Mouse (Mus musculus): Measurements from ENCODE around the gene Gnai2. TPM values are rescaled to one million over a fixed set of nuclear protein-coding genes. Genes with fewer than 3 reads are reported as not detected.

The Gnai2 gene
- polyA plus RNA-seq, 1 experiment from 2014 or later, result 210 TPM

DNA sequence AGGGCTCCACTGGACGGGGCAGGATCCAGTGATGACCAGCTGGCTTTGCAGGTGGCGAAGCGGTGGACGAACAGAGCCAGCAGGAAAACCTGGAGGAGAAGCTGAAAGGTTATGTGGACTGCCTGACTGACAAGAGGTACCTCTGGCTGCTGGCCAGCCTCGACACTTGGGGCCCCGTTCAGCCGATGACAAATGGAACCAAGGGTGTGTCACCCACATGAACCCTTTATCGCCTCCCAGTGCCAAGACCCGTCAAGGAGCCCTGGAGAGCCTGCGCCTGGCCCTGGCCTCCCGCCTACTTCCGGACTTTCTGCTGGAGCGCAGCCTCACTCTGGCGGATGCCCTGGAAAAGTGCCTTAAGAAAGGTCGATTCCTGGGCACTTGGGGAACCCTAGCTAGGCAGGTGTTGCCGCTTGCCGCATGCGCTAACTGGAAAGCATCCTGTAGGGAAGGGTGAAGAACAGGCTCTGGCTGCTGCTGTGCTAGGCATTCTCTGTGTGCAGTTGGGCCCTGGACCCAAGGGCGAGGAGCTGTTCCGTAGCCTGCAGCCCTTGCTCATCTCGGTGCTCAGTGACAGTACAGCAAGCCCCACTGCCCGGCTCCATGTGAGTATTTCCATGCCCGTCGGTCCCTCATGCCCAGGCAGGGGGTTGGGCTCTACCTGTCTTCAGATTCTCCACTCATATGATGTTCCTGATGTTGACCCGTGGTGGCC, 45.0 kb downstream of the Gnai2 start:
- Histone ChIP-seq H3K9me3 (replicated peaks) (no peaks in the 10 kb centered on the region), H3K36me3 (peaks cover 69% of the 10 kb centered on the region), H3K27me3 (replicated peaks) (no peaks in the 10 kb centered on the region), H3K4me1 (peaks cover 53% of the 10 kb centered on the region), H3K4me3 (peak overlapping the region; percentile 82), H3K27ac (peak overlapping the region; percentile 99), H3K9ac (peak overlapping the region; percentile 93), H3K4me2 (peak overlapping the region; percentile 73)
- 74% methylated on average over 25 of the region's 25 CpGs for WGBS (ENCODE audit: insufficient replicate concordance)
- peak; percentile 9; the same call in 1 of the 2 replicates for ATAC-seq

DNA sequence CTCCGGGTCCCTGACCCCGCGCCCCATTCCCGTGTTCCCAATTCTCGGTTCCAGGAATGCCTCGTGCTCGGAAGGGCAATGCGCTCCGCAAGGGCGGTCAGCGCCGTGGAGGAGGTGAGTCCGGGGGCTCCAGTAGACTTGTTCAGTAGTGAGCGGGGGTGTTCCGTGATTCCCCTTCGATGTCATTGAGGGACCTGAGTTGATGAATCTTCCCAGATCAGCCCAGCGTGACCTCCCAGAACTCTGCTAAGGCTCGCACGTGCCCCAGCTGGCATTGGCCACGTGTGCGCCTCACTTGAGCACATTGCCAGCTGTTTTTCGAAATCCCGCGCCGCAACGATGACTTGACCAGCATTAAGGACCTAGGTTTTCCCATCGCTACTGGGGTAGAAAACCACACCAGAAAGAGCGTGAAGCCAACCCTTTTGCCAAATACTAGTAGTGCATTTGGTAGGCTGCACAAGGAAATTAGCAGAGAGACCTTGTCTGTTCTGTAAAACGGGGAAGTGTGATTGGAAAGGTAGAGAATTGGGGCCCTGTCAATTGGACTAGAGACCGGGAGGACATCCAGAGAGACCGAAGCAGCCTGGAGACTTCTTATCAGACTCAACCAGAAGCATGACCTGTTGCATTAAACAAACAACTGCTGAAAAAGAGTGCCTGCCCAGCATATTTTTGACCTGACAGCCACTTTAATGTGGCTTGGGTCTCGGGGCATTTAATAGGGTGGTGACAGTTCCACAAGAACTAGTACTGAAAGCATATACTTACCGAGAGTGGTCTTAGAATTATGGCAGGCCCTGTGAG, 47.1 kb downstream of the Gnai2 start:
- Histone ChIP-seq H3K27me3 (replicated peaks) (no peaks in the 10 kb centered on the region), H3K9me3 (replicated peaks) (no peaks in the 10 kb centered on the region), H3K9ac (peak overlapping the region; percentile 93), H3K36me3 (peaks cover 69% of the 10 kb centered on the region), H3K4me2 (peak overlapping the region; percentile 73), H3K4me1 (peaks cover 70% of the 10 kb centered on the region), H3K27ac (peak overlapping the region; percentile 99), H3K4me3 (peak overlapping the region; percentile 82)
- under 1% methylated on average over 33 of the region's 33 CpGs for WGBS (ENCODE audit: insufficient replicate concordance)
- ATAC-seq, result peak; percentile 17

- peak; percentile 93 for ATAC-seq
- Histone ChIP-seq H3K4me1 (peaks cover 77% of the 10 kb centered on the region), H3K9me3 (replicated peaks) (no peaks in the 10 kb centered on the region), H3K4me3 (peak within 1 kb of the TSS; percentile 82), H3K27ac (peak within 1 kb of the TSS; percentile 99), H3K36me3 (peaks cover 66% of the 10 kb centered on the region), H3K27me3 (replicated peaks) (no peaks in the 10 kb centered on the region), H3K9ac (peak within 1 kb of the TSS; percentile 93), H3K4me2 (peak within 1 kb of the TSS; percentile 73)
- 7% methylated on average over 46 of the region's 46 CpGs for WGBS (ENCODE audit: insufficient replicate concordance)
Measured at GRCm38 (mm10) chr9:107586974-107587832, 48.0 kb downstream of the Gnai2 start, which contains the start of gene Ifrd2. Gene Ifrd2, plus strand, starts transcription at chr9:107587642.

DNA sequence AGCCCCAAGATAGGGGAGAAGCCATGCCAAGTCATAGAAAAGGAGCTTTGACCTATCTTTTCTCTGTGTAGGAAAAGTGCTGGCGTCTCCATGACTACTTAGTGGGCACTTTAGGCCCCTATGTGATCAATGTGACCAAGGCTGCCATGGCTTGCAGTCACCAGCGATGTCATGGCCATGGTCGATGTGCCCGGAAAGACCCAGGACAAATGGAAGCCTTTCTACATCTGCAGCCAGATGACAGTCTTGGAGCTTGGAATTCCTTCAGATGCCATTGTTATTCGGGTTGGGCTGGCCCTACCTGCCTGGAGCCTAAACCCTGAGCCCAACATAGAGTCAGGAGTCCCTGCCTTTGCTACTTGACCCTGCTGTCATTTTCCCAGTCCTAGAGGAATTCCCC, 48.7 kb downstream of the Gnai2 start:
- Histone ChIP-seq H3K9ac (peak overlapping the region; percentile 76), H3K36me3 (peaks cover 59% of the 10 kb centered on the region), H3K4me1 (peaks cover 84% of the 10 kb centered on the region), H3K27ac (peak overlapping the region; percentile 99), H3K9me3 (replicated peaks) (no peaks in the 10 kb centered on the region), H3K4me2 (peak overlapping the region; percentile 73), H3K4me3 (peak overlapping the region; percentile 82), H3K27me3 (replicated peaks) (no peaks in the 10 kb centered on the region)
- 80% methylated on average over 5 of the region's 5 CpGs for WGBS (ENCODE audit: insufficient replicate concordance)
- ATAC-seq, result no peak

DNA sequence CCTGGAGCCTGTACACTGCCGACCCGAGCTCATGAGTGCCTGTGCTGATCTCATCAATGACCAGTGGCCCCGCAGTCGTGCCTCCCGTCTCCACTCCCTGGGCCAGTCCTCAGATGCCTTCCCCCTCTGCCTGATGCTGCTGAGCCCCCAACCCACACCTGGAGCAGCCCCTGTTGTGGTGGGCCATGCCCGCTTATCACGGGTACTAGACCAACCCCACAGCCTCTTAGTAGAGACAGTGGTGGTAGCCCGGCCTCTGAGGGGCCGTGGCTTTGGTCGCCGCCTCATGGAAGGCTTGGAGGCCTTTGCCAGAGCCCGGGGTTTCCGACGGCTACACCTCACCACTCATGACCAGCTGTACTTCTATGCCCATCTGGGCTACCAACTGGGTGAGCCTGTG, 52.0 kb downstream of the Gnai2 start:
- 88% methylated on average over 14 of the region's 14 CpGs for WGBS (ENCODE audit: insufficient replicate concordance)

DNA sequence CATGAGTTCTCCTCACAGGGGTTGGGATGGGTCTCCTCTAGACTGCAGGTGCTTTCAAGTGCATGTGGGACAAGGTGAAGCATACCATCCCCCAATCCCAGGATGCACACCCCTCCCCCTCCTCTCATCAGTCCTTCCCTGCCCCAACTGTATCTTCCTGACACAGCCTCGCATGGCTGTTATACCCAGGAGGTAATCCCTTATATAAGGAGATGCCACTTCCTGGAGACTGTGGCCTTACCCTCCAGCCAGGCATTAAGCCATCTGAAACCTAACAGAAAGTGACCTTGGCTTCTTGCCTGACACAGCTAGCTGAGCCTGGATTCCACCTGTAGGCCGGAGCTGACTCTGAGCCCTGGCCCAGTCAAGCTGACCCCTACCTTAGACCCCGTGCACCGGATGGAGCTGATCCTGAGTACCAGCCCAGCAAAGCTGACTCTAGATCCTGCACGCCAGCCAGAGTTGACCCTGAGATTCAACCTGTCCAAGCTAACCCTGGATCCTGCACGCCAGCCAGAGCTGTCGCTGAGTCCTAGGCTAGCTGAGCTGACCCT, 52.6 kb downstream of the Gnai2 start:
- WGBS (ENCODE audit: insufficient replicate concordance), result 85% methylated on average over 7 of the region's 7 CpGs
- H3K27ac ChIP-seq, result peak overlapping the region; percentile 95
- no peak for ATAC-seq
- H3K4me3 ChIP-seq, result peak overlapping the region; percentile 72
- H3K9ac ChIP-seq, result peak overlapping the region; percentile 83
- no peaks in the 10 kb centered on the region for H3K27me3 ChIP-seq (replicated peaks)
- H3K4me1 ChIP-seq, result peaks cover 76% of the 10 kb centered on the region
- H3K36me3 ChIP-seq, result peaks cover 30% of the 10 kb centered on the region
- H3K9me3 ChIP-seq (replicated peaks), result no peaks in the 10 kb centered on the region
- H3K4me2 ChIP-seq, result peak overlapping the region; percentile 94

More for the DNA sequence above, 52.0 kb downstream of the Gnai2 start:
- H3K27me3 ChIP-seq (replicated peaks), result no peaks in the 10 kb centered on the region
- H3K4me3 ChIP-seq, result no peak overlapping the region
- H3K4me1 ChIP-seq, result peaks cover 72% of the 10 kb centered on the region
- H3K4me2 ChIP-seq, result no peak overlapping the region
- H3K27ac ChIP-seq, result peak overlapping the region; percentile 95
- H3K36me3 ChIP-seq, result peaks cover 30% of the 10 kb centered on the region
- no peaks in the 10 kb centered on the region for H3K9me3 ChIP-seq (replicated peaks)
- no peak overlapping the region for H3K9ac ChIP-seq
- no peak for ATAC-seq

- Histone ChIP-seq H3K4me3 (peak overlapping the region; percentile 72), H3K9ac (peak overlapping the region; percentile 83), H3K36me3 (peaks cover 30% of the 10 kb centered on the region), H3K4me1 (peaks cover 81% of the 10 kb centered on the region), H3K4me2 (peak overlapping the region; percentile 94), H3K27ac (peak overlapping the region; percentile 95), H3K9me3 (replicated peaks) (no peaks in the 10 kb centered on the region), H3K27me3 (replicated peaks) (no peaks in the 10 kb centered on the region)
- 30% methylated on average over 4 of the region's 4 CpGs for WGBS (ENCODE audit: insufficient replicate concordance)
- no peak for ATAC-seq
Measured at GRCm38 (mm10) chr9:107581584-107581983, 53.6 kb downstream of the Gnai2 start.

GRCm38 (mm10) chr9:107580501-107581317, 54.5 kb downstream of the Gnai2 start, which contains the start of gene Hyal3:
Gene Hyal3, plus strand, starts transcription at chr9:107580818.
- Histone ChIP-seq H3K4me2 (peak within 1 kb of the TSS; percentile 94), H3K27me3 (replicated peaks) (no peaks in the 10 kb centered on the region), H3K9ac (peak within 1 kb of the TSS; percentile 83), H3K4me1 (peaks cover 81% of the 10 kb centered on the region), H3K9me3 (replicated peaks) (no peaks in the 10 kb centered on the region), H3K4me3 (peak within 1 kb of the TSS; percentile 72), H3K27ac (peak within 1 kb of the TSS; percentile 95), H3K36me3 (peaks cover 30% of the 10 kb centered on the region)
- under 1% methylated on average over 32 of the region's 32 CpGs for WGBS (ENCODE audit: insufficient replicate concordance)
- peak; percentile 78 for ATAC-seq

- no peak for ATAC-seq
- no peaks in the 10 kb centered on the region for H3K9me3 ChIP-seq (replicated peaks)
- H3K4me3 ChIP-seq, result no peak overlapping the region
- H3K27me3 ChIP-seq (replicated peaks), result no peaks in the 10 kb centered on the region
- H3K36me3 ChIP-seq, result peaks cover 18% of the 10 kb centered on the region
- 87% methylated on average over 14 of the region's 14 CpGs for WGBS (ENCODE audit: insufficient replicate concordance)
- H3K4me1 ChIP-seq, result peaks cover 76% of the 10 kb centered on the region
- H3K27ac ChIP-seq, result peak overlapping the region; percentile 95
- peak overlapping the region; percentile 94; the same call in 1 of the 2 replicates for H3K4me2 ChIP-seq
- H3K9ac ChIP-seq, result no peak overlapping the region; the same call in 1 of the 2 replicates
Measured at GRCm38 (mm10) chr9:107579023-107579900, 55.9 kb downstream of the Gnai2 start.

GRCm38 (mm10) chr9:107578587-107578986, 56.6 kb downstream of the Gnai2 start, which contains the start of gene Naa80:
Gene Naa80, plus strand, starts transcription at chr9:107578887.
- WGBS (ENCODE audit: insufficient replicate concordance), result 74% methylated on average over 3 of the region's 3 CpGs
- Histone ChIP-seq H3K36me3 (peaks cover 15% of the 10 kb centered on the region), H3K9me3 (replicated peaks) (no peaks in the 10 kb centered on the region), H3K4me1 (peaks cover 70% of the 10 kb centered on the region), H3K4me3 (no peak within 1 kb of the TSS), H3K9ac (peak within 1 kb of the TSS; percentile 15; the same call in 1 of the 2 replicates), H3K27ac (peak within 1 kb of the TSS; percentile 95), H3K4me2 (peak within 1 kb of the TSS; percentile 94), H3K27me3 (replicated peaks) (no peaks in the 10 kb centered on the region)
- ATAC-seq, result no peak
